Mouse (Mus musculus) CH12.LX (cell line): ENCODE measurements at regions not wholly inside any gene's neighbourhood (a gene's known extent, or its start where the extent isn't known, plus 50 kb on each side); places are given as distances from the start of the nearest gene placed in this dataset.

Experiments used
- CTCF ChIP-seq, 2 experiments: IDR thresholded peaks in 1 of 2; conservative IDR thresholded peaks in 1 of 2; 2 replicates each; pipeline ENCODE4 v1.5.1; 2011 to 2012; ENCODE audit warnings: low read depth in 2 of 2, low read length in 2 of 2, improper control_type of control experiment in 1 of 2, inconsistent platforms in 1 of 2, mild to moderate bottlenecking in 1 of 2, moderate library complexity in 1 of 2
- E2F4 ChIP-seq: IDR thresholded peaks from 2 replicates; pipeline ENCODE4 v1.6.1; 2011; ENCODE audit warnings: low read depth, low read length, improper control_type of control experiment; ENCODE audit not compliant: insufficient replicate concordance
- ELF1 ChIP-seq: IDR thresholded peaks from 2 replicates; pipeline ENCODE4 v1.6.1; 2014; ENCODE audit warnings: low read depth, mild to moderate bottlenecking, inconsistent platforms, low read length, improper control_type of control experiment
- EP300 ChIP-seq: IDR thresholded peaks from 2 replicates; pipeline ENCODE4 v1.6.1; 2011; ENCODE audit warnings: low read length, improper control_type of control experiment
- MAX ChIP-seq: IDR thresholded peaks from 2 replicates; pipeline ENCODE4 v1.6.1; 2011; ENCODE audit warnings: low read length, improper control_type of control experiment
- MYC ChIP-seq: IDR thresholded peaks from 2 replicates; pipeline ENCODE4 v1.6.1; 2011; ENCODE audit warnings: low read depth, mild to moderate bottlenecking, improper control_type of control experiment, low read length
- NELFE ChIP-seq: IDR thresholded peaks from 2 replicates; pipeline ENCODE4 v1.6.1; 2011; ENCODE audit warnings: low read depth, low read length, improper control_type of control experiment
- POLR2A ChIP-seq: IDR thresholded peaks from 2 replicates; pipeline ENCODE4 v1.6.1; 2011; ENCODE audit warnings: low read depth, mild to moderate bottlenecking, improper control_type of control experiment, low read length
- POLR2AphosphoS2 ChIP-seq: IDR thresholded peaks from 2 replicates; pipeline ENCODE4 v1.6.1; 2011; ENCODE audit warnings: low read depth, low read length, improper control_type of control experiment
- UBTF ChIP-seq: IDR thresholded peaks from 2 replicates; pipeline ENCODE4 v1.6.1; 2012; ENCODE audit warnings: low read depth, mild to moderate bottlenecking, inconsistent platforms, low read length, improper control_type of control experiment, moderate library complexity
- USF2 ChIP-seq: conservative IDR thresholded peaks from 2 replicates; pipeline ENCODE4 v1.6.1; 2011; ENCODE audit warnings: low read depth, low read length, improper control_type of control experiment
- ZC3H11A ChIP-seq: IDR thresholded peaks from 2 replicates; pipeline ENCODE4 v1.6.1; 2012; ENCODE audit warnings: low read depth, mild to moderate bottlenecking, inconsistent platforms, low read length, improper control_type of control experiment

DNA sequence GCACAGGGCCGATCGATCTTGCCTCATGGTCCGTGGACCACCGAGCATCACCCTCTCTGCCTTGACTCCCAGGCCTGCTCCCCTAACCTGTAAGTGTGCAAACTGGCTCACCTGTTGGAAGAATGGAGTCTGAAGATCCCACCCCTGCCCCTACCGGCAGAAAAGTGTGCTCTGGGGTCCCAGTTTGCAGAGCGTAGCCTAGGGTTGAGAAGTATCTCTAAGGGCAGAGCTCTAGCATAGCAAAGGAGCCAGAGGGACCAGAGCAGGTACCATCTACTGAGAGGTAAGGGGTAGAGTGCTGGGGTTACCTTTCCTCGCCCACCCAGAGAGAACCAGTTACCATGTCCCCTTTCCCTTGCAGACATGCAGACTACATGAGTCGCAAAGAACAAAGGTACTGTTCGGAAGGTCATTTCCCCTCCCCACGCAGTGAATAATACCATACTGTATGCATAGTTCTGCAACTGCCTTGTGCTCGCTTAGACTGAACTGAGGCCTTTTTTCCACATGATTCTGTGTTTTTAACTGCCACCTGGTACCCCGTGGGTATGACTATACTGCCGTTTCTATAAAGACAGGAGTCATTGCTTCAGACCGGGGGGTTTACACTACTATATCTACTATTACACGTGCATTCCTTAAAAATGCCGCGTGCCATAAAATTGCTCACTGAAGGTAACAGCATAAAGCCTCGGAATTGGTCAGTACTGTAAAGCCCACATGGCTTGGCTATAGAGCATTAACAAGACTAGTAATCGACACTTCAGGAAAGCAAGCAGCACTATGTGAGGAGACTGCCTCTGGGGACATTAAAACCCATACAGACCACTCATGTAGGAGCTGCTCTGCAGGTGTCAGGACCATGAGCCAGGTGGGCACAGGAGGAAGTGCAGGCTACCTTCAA lies 88.7 kb upstream of the Ccnd2 start:
- peak; percentile 44; the same call in 1 of the 2 replicates for TF ChIP-seq MAX
- no peak for TF ChIP-seq NELFE
- TF ChIP-seq E2F4 = no peak
- peak; percentile 43; the same call in 1 of the 2 replicates for TF ChIP-seq MYC
- peak; percentile 14; the same call in 1 of the 2 replicates for TF ChIP-seq POLR2A
- TF ChIP-seq POLR2AphosphoS2 = no peak
- no peak; a peak in 1 of 4 replicates for TF ChIP-seq CTCF (conservative IDR thresholded peaks at IDR 0.05 in 1 of 2, IDR thresholded peaks at IDR 0.05 in 1 of 2; ENCODE audit: low read depth in 2 of 2, low read length in 2 of 2)
- no peak for TF ChIP-seq ELF1
- TF ChIP-seq EP300 = peak; percentile 24; the same call in 1 of the 2 replicates
- TF ChIP-seq USF2 = no peak
- TF ChIP-seq ZC3H11A = no peak
- no peak for TF ChIP-seq UBTF
